Mouse (Mus musculus) limb, embryonic 14.5 days (tissue): ENCODE measurements around the gene Zfp691. TPM values are rescaled to one million over a fixed set of nuclear protein-coding genes. Genes with fewer than 3 reads are reported as not detected.
A peak's percentile ranks its signal among the peaks of the same experiment; 100 is the strongest.

Source experiments
- ATAC-seq: fragments of 200-750 bp; cut with Nextera tagmentation; 2 replicates; pipeline ENCODE4 v1.8.0; 2017; ENCODE audit warnings: low read depth, moderate number of reproducible peaks, moderate TSS enrichment; ENCODE audit not compliant: low FRiP score
- DNase-seq: peaks from one replicate; pipeline ENCODE4 v3.0.0-alpha.2; 2015; ENCODE audit warnings: low spot score
- H3K27ac ChIP-seq: fragments of 300-500 bp; sonication (generic); replicated peaks from 2 replicates; pipeline ENCODE4 v1.5.1; 2014; ENCODE audit warnings: low read depth, mild to moderate bottlenecking, low read length, moderate library complexity, mixed read lengths
- H3K27me3 ChIP-seq: fragments of 300-500 bp; sonication (generic); 2 replicates; pipeline ENCODE4 v1.6.1; 2014; ENCODE audit warnings: low read length, mixed read lengths; ENCODE audit not compliant: control insufficient read depth, insufficient read depth
- H3K36me3 ChIP-seq: fragments of 300-500 bp; sonication (generic); 2 replicates; pipeline ENCODE4 v1.6.1; 2014; ENCODE audit warnings: mild to moderate bottlenecking, low read length, moderate library complexity, mixed read lengths; ENCODE audit not compliant: control insufficient read depth, insufficient read depth
- H3K4me1 ChIP-seq: fragments of 300-500 bp; sonication (generic); 2 replicates; pipeline ENCODE4 v1.6.1; 2014; ENCODE audit warnings: antibody characterized with exemption, low read length, mixed read lengths; ENCODE audit not compliant: control insufficient read depth, insufficient read depth
- H3K4me2 ChIP-seq: fragments of 300-500 bp; sonication (generic); replicated peaks from 2 replicates; pipeline ENCODE4 v1.6.1; 2014; ENCODE audit warnings: low read depth, mild to moderate bottlenecking, low read length, moderate library complexity; ENCODE audit not compliant: severe bottlenecking
- H3K4me3 ChIP-seq: fragments of 300-500 bp; sonication (generic); replicated peaks from 2 replicates; pipeline ENCODE4 v1.5.1; 2014; ENCODE audit warnings: low read length
- H3K9ac ChIP-seq: fragments of 300-500 bp; sonication (generic); 2 replicates; pipeline ENCODE4 v1.6.1; 2014; ENCODE audit warnings: mild to moderate bottlenecking, low read depth, low read length, moderate library complexity; ENCODE audit not compliant: severe bottlenecking
- H3K9me3 ChIP-seq: fragments of 300-500 bp; sonication (generic); 2 replicates; pipeline ENCODE4 v1.6.1; 2016; ENCODE audit warnings: low read length; ENCODE audit not compliant: control insufficient read depth
- POLR2A ChIP-seq: fragments of 200-500 bp; IDR thresholded peaks from 2 replicates; pipeline ENCODE4 v1.8.0; 2012; ENCODE audit warnings: inconsistent platforms, mild to moderate bottlenecking, moderate library complexity, borderline replicate concordance; ENCODE audit not compliant: insufficient read depth, insufficient read length; ENCODE audit errors: extremely low read depth
- WGBS: fragments of 180-500 bp; shearing (Covaris S2); extraction: QIAGEN DNeasy Blood & Tissue Kit; methylation state at CpG from one replicate; pipeline ENCODE4 v1.1.7; 2014; 5-methylcytosine and 5-hydroxymethylcytosine counted together
- polyA plus RNA-seq, 2 experiments: library from polyadenylated mRNA; depleted of rRNA in 1 of 2; stranded (reverse) in 1 of 2; unstranded in 1 of 2; fragments of >200 nt; fragmentation: Nextera tagmentation in 1 of 2; extraction: Ambion mirVana in 1 of 2; gene quantifications; 2 replicates each; pipeline versions ENCODE4 v1.2.1 to v1.2.3; 2012 to 2014

Zfp691 gene
- polyA plus RNA-seq, 2 experiments, result 7.2 to 10.6 TPM

GRCm38 (mm10) chr4:119198105-119198504, 24.1 kb upstream of the Zfp691 start:
- peaks cover 30% of the 10 kb centered on the region for H3K36me3 ChIP-seq
- 66% methylated on average over 6 of the region's 6 CpGs for WGBS
- H3K9ac ChIP-seq, result no peak overlapping the region
- DNase-seq (no peak), ATAC-seq (no peak)
- TF ChIP-seq POLR2A, result no peak
- peaks cover 5% of the 10 kb centered on the region for H3K4me1 ChIP-seq
- H3K4me3 ChIP-seq, result no peak overlapping the region
- H3K4me2 ChIP-seq, result no peak overlapping the region
- H3K27me3 ChIP-seq, result no peaks in the 10 kb centered on the region
- no peaks in the 10 kb centered on the region for H3K9me3 ChIP-seq
- no peak overlapping the region for H3K27ac ChIP-seq

- Histone ChIP-seq H3K9me3 (no peaks in the 10 kb centered on the region), H3K4me3 (peak overlapping the region; percentile 83), H3K4me2 (peak overlapping the region; percentile 71), H3K27ac (peak overlapping the region; percentile 86), H3K4me1 (peaks cover 5% of the 10 kb centered on the region), H3K27me3 (no peaks in the 10 kb centered on the region), H3K36me3 (peaks cover 19% of the 10 kb centered on the region), H3K9ac (peak overlapping the region; percentile 90)
- ATAC-seq, result no peak
- no peak for DNase-seq
- WGBS, result 12% methylated on average over 13 of the region's 18 CpGs
- no peak for TF ChIP-seq POLR2A
Measured at GRCm38 (mm10) chr4:119195582-119196320, 21.8 kb upstream of the Zfp691 start.

- peak within 1 kb of the TSS; percentile 90 for H3K9ac ChIP-seq
- H3K4me2 ChIP-seq, result peak within 1 kb of the TSS; percentile 71
- peak within 1 kb of the TSS; percentile 83 for H3K4me3 ChIP-seq
- no peaks in the 10 kb centered on the region for H3K27me3 ChIP-seq
- peaks cover 5% of the 10 kb centered on the region for H3K4me1 ChIP-seq
- no peaks in the 10 kb centered on the region for H3K9me3 ChIP-seq
- DNase-seq (peak; percentile 87), ATAC-seq (peak; percentile 93)
- 3% methylated on average over 12 of the region's 47 CpGs for WGBS
- peak within 1 kb of the TSS; percentile 86 for H3K27ac ChIP-seq
- TF ChIP-seq POLR2A, result peak; percentile 68; the same call in 1 of the 2 replicates
- H3K36me3 ChIP-seq, result peaks cover 15% of the 10 kb centered on the region; the same call in 1 of the 2 replicates
Measured at GRCm38 (mm10) chr4:119194909-119195581, 21.1 kb upstream of the Zfp691 start, which contains the start of gene Svbp. TSS of gene Svbp (plus strand) at chr4:119195306.

- Histone ChIP-seq H3K9me3 (no peaks in the 10 kb centered on the region), H3K27ac (no peak overlapping the region), H3K4me3 (no peak overlapping the region), H3K4me1 (peaks cover 5% of the 10 kb centered on the region), H3K9ac (no peak overlapping the region), H3K27me3 (no peaks in the 10 kb centered on the region), H3K4me2 (no peak overlapping the region), H3K36me3 (0 out of 2 replicates have a peak, but pooled peaks cover 7% of the 10 kb centered on the region)
- no peak for TF ChIP-seq POLR2A
- 88% methylated on average over 4 of the region's 4 CpGs for WGBS
- DNase-seq (no peak), ATAC-seq (no peak)
Measured at GRCm38 (mm10) chr4:119192757-119193156, 18.8 kb upstream of the Zfp691 start.

GRCm38 (mm10) chr4:119191273-119191672, 17.3 kb upstream of the Zfp691 start:
- Histone ChIP-seq H3K4me1 (no peaks in the 10 kb centered on the region), H3K36me3 (no peaks in the 10 kb centered on the region), H3K4me3 (no peak overlapping the region), H3K9me3 (no peaks in the 10 kb centered on the region), H3K27ac (no peak overlapping the region), H3K9ac (no peak overlapping the region), H3K27me3 (no peaks in the 10 kb centered on the region), H3K4me2 (no peak overlapping the region)
- ATAC-seq, result no peak
- DNase-seq, result no peak
- 55% methylated on average over 3 of the region's 3 CpGs for WGBS
- no peak for TF ChIP-seq POLR2A
